Mouse (Mus musculus): ENCODE measurements at regions not wholly inside any gene's neighbourhood (a gene's known extent, or its start where the extent isn't known, plus 50 kb on each side); places are given as distances from the start of the nearest gene placed in this dataset.

GRCm38 (mm10) chr12:50122971-50123370, 525.9 kb downstream of the Prkd1 start:
- no peak for DNase-seq (ENCODE audit: extremely low spot score)

GRCm38 (mm10) chr12:50158143-50158542, 490.8 kb downstream of the Prkd1 start:
- DNase-seq (ENCODE audit: extremely low spot score), result no peak

- DNase-seq (ENCODE audit: extremely low spot score), result no peak
Observed at GRCm38 (mm10) chr12:50187332-50187731, 461.6 kb downstream of the Prkd1 start.

GRCm38 (mm10) chr12:50190892-50191539, 457.9 kb downstream of the Prkd1 start:
- DNase-seq (ENCODE audit: extremely low spot score), result no peak

- no peak for DNase-seq (ENCODE audit: extremely low spot score)
Observed at GRCm38 (mm10) chr12:50191733-50192612, 456.9 kb downstream of the Prkd1 start.

- DNase-seq (ENCODE audit: extremely low spot score), result no peak
Observed at GRCm38 (mm10) chr12:50193501-50193900, 455.4 kb downstream of the Prkd1 start.

- no peak for DNase-seq (ENCODE audit: extremely low spot score)
Observed at GRCm38 (mm10) chr12:50194714-50195113, 454.2 kb downstream of the Prkd1 start.

GRCm38 (mm10) chr12:50196339-50196738, 452.6 kb downstream of the Prkd1 start:
- DNase-seq (ENCODE audit: extremely low spot score), result no peak

GRCm38 (mm10) chr12:50241139-50241538, 407.8 kb downstream of the Prkd1 start:
- DNase-seq (ENCODE audit: extremely low spot score), result no peak

- no peak for DNase-seq (ENCODE audit: extremely low spot score)
Observed at GRCm38 (mm10) chr12:50258901-50259300, 390.0 kb downstream of the Prkd1 start.

- no peak for DNase-seq (ENCODE audit: extremely low spot score)
Observed at GRCm38 (mm10) chr12:50261072-50261471, 387.8 kb downstream of the Prkd1 start.

GRCm38 (mm10) chr12:50273239-50273880, 375.5 kb downstream of the Prkd1 start:
- no peak for DNase-seq (ENCODE audit: extremely low spot score)

GRCm38 (mm10) chr12:50281615-50282014, 367.3 kb downstream of the Prkd1 start:
- DNase-seq (ENCODE audit: extremely low spot score), result no peak

All from embryo, embryonic 9.5 days (tissue).